Mouse (Mus musculus): Measurements from ENCODE around the gene Adgrl2. TPM values are rescaled to one million over a fixed set of nuclear protein-coding genes. Genes with fewer than 3 reads are reported as not detected.
A peak's percentile ranks its signal among the peaks of the same experiment; 100 is the strongest.

Gene Adgrl2
- polyA plus RNA-seq, 1 experiment from 2014 or later = 27.7 TPM

DNA sequence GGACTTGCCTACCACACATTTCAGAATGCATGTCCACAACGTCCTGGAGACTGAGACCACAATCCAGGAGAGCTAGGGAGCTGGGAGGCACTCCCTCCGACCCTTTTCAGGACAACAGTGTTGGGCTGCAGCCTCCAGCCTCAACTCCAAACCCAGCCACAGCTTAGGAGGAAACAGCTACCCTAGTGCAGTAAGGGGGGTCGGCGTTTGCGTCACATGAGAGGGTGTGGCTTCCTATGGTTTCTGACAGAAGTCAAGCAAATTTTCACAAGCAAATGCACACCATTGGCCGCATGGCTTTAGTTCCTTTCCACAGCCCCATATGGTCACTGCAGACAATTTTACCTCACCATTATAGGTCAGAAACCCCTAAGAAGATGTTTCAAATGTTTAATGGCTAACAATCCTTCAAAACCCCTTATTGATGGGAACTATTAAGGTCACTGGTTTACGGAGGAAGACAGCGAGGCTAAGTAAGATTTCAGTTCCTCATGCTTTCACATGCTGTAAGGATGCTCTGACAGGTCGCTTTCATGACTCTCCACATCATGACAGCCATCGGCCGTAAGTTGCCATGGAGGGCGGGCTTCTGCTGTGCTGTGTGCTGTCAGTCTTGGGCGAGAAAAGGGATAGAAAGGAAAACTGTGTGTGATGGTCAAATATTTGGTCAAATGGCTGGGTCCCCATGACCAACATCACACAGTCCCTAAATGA is 94.8 kb downstream of the Adgrl2 start:
- 0 out of 2 replicates have a peak, but pooled peaks have one; percentile 32 for ATAC-seq (replicated peaks; ENCODE audit: low FRiP score)
- WGBS = 62% methylated on average over 13 of the region's 13 CpGs
- no peak for DNase-seq (ENCODE audit: low spot score)

DNA sequence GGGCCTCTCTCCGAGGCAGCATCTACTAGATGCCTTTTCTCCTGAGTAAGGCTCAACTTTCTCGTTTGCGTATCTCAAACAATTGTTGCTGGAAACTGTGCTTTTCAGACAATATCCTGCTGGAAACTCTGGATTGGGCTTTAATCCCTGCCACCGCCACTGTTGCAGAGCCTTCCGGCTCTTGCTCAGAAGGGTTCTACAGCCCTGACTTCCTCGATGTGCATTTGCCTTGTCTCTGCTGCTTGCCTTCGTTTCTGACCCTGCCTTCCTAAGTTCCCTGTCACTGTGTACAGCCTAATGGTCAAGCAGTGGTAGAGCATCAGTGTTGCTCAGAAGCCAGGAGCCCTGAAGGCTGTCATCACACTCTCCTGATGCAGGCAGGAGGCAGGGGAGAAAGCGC is 95.5 kb downstream of the Adgrl2 start:
- no peaks in the 10 kb centered on the region for H3K36me3 ChIP-seq (ENCODE audit: control insufficient read depth, insufficient read depth, low read length)
- H3K4me1 ChIP-seq (replicated peaks; ENCODE audit: control insufficient read depth, insufficient read depth, low read length) = peaks cover 4% of the 10 kb centered on the region
- H3K27ac ChIP-seq (ENCODE audit: low read depth, low read length) = no peak overlapping the region
- WGBS = 78% methylated on average over 8 of the region's 8 CpGs
- DNase-seq (ENCODE audit: low spot score) (no peak), ATAC-seq (replicated peaks; ENCODE audit: low FRiP score) (no peak)
- H3K4me3 ChIP-seq (ENCODE audit: low read depth, low read length) = no peak overlapping the region
- no peaks in the 10 kb centered on the region for H3K27me3 ChIP-seq (replicated peaks; ENCODE audit: control insufficient read depth, insufficient read depth, low read length)
- no peaks in the 10 kb centered on the region for H3K9me3 ChIP-seq (ENCODE audit: control insufficient read depth, low read length)
- no peak overlapping the region for H3K4me2 ChIP-seq
- H3K9ac ChIP-seq (ENCODE audit: low read depth, low read length) = no peak overlapping the region

More for the DNA sequence above, 94.8 kb downstream of the Adgrl2 start:
- Histone ChIP-seq H3K4me3 (ENCODE audit: low read depth, low read length) (no peak overlapping the region), H3K4me1 (replicated peaks; ENCODE audit: control insufficient read depth, insufficient read depth, low read length) (peaks cover 6% of the 10 kb centered on the region), H3K36me3 (ENCODE audit: control insufficient read depth, insufficient read depth, low read length) (no peaks in the 10 kb centered on the region), H3K9ac (ENCODE audit: low read depth, low read length) (no peak overlapping the region), H3K4me2 (no peak overlapping the region), H3K9me3 (ENCODE audit: control insufficient read depth, low read length) (no peaks in the 10 kb centered on the region), H3K27ac (ENCODE audit: low read depth, low read length) (no peak overlapping the region), H3K27me3 (replicated peaks; ENCODE audit: control insufficient read depth, insufficient read depth, low read length) (no peaks in the 10 kb centered on the region)

DNA sequence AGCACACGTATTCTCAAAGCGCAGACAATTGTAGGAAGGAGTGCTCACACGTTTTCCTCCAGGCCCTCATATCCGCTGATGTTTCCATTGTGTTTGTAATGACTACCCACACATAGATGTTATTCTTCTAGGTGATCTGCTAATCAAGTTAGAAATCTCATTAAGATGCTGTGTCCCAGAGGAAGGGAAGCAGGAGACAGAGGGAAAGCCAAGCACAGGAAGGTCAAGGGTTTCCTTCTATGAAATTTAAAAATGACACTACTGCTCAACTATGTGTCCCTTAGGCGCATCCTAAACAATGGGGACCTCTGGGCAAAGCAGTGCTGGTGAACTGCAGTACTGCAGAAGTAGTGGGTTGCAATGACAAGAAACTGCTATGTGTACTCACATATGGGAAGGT is 102.5 kb downstream of the Adgrl2 start:
- DNase-seq (ENCODE audit: low spot score) (no peak), ATAC-seq (replicated peaks; ENCODE audit: low FRiP score) (no peak)
- no peak overlapping the region for H3K27ac ChIP-seq (ENCODE audit: low read depth, low read length)
- H3K27me3 ChIP-seq (replicated peaks; ENCODE audit: control insufficient read depth, insufficient read depth, low read length) = no peaks in the 10 kb centered on the region
- no peak overlapping the region for H3K4me3 ChIP-seq (ENCODE audit: low read depth, low read length)
- no peak overlapping the region for H3K9ac ChIP-seq (ENCODE audit: low read depth, low read length)
- H3K9me3 ChIP-seq (ENCODE audit: control insufficient read depth, low read length) = no peaks in the 10 kb centered on the region
- no peak overlapping the region for H3K4me2 ChIP-seq
- no peaks in the 10 kb centered on the region for H3K36me3 ChIP-seq (ENCODE audit: control insufficient read depth, insufficient read depth, low read length)
- WGBS = 88% methylated on average over 5 of the region's 5 CpGs
- H3K4me1 ChIP-seq (replicated peaks; ENCODE audit: control insufficient read depth, insufficient read depth, low read length) = no peaks in the 10 kb centered on the region; the same call in none of the 2 replicates

DNA sequence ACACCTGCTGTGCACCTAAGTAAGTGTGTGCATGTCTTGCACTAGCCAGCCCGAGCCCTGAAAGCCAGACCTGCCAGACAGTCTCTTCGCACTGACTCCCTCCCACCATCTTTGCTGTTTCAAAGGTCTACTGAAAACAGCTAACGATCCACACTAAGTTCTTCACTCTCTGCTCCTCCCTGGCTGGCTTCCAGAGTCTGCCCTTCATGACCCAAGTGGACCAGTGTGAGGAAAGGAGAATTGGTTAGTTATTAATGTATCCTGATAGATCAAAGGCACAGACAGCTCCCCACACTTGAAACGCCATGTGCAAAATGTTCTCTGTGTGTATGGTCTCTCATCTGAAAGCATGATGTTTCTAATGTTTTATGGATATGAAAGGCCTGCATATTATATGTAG is 103.4 kb downstream of the Adgrl2 start:
- Histone ChIP-seq H3K4me1 (replicated peaks; ENCODE audit: control insufficient read depth, insufficient read depth, low read length) (no peaks in the 10 kb centered on the region; the same call in none of the 2 replicates), H3K4me3 (ENCODE audit: low read depth, low read length) (no peak overlapping the region), H3K36me3 (ENCODE audit: control insufficient read depth, insufficient read depth, low read length) (no peaks in the 10 kb centered on the region), H3K27ac (ENCODE audit: low read depth, low read length) (no peak overlapping the region), H3K27me3 (replicated peaks; ENCODE audit: control insufficient read depth, insufficient read depth, low read length) (no peaks in the 10 kb centered on the region), H3K9me3 (ENCODE audit: control insufficient read depth, low read length) (no peaks in the 10 kb centered on the region), H3K9ac (ENCODE audit: low read depth, low read length) (no peak overlapping the region), H3K4me2 (no peak overlapping the region)
- ATAC-seq (replicated peaks; ENCODE audit: low FRiP score) (no peak), DNase-seq (ENCODE audit: low spot score) (no peak)
- WGBS = 80% methylated on average over 4 of the region's 4 CpGs

DNA sequence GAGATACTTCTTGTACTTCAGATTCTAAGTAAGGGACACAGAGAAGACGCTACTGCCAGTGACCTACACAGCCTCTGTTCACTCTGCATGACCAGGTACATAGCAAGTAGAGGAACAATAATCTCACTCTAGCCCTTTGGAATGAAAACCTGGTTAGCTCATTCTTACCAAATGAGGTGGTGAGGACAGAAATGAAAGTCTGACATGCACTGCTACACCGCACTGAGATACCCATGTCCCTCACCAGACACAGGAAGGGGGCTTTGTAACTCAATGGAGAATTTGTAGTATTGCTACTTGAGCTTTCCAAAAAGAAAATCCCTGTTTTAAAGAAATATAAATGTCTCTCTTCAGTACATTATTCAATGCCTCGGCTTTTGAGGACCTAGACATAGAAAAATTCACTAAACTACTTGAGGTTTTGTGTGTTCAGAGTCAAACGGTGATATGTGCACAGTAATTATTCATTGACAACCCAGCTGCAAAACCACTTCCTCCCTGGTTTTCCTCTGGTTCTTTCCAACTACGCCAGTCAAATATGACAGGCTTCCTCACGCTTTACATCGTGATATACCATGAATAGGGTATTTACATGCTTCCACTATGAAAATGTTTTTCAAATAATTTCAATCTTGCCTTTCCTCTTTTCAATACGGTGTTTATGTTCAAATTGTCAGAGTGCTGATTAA is 104.2 kb downstream of the Adgrl2 start:
- Histone ChIP-seq H3K27me3 (replicated peaks; ENCODE audit: control insufficient read depth, insufficient read depth, low read length) (no peaks in the 10 kb centered on the region), H3K4me2 (no peak overlapping the region), H3K4me1 (replicated peaks; ENCODE audit: control insufficient read depth, insufficient read depth, low read length) (no peaks in the 10 kb centered on the region; the same call in none of the 2 replicates), H3K9me3 (ENCODE audit: control insufficient read depth, low read length) (no peaks in the 10 kb centered on the region), H3K27ac (ENCODE audit: low read depth, low read length) (no peak overlapping the region), H3K9ac (ENCODE audit: low read depth, low read length) (no peak overlapping the region), H3K36me3 (ENCODE audit: control insufficient read depth, insufficient read depth, low read length) (no peaks in the 10 kb centered on the region), H3K4me3 (ENCODE audit: low read depth, low read length) (no peak overlapping the region)
- ATAC-seq (replicated peaks; ENCODE audit: low FRiP score) = no peak
- no peak for DNase-seq (ENCODE audit: low spot score)
- 62% methylated on average over 8 of the region's 8 CpGs for WGBS

DNA sequence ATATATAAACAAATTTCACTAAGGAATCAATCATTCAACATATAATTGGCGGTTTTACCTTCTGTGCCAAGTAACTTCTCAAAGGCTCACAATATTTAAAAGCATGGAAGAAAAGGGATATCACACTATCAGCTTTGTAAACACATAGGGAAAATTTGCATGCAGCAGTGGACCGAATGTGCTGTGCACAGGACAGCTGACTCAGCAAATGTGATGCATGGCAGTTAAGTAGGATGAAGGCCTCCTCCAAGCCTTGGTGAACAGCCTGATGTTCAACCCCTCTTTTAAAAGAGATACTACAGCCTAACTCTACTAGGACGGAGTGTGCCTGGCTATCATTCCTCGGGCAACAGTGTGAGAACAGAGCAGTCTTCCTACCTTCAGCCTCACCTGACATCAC is 105.2 kb downstream of the Adgrl2 start:
- H3K9me3 ChIP-seq (ENCODE audit: control insufficient read depth, low read length) = no peaks in the 10 kb centered on the region
- ATAC-seq (replicated peaks; ENCODE audit: low FRiP score) (no peak), DNase-seq (ENCODE audit: low spot score) (no peak)
- H3K27me3 ChIP-seq (replicated peaks; ENCODE audit: control insufficient read depth, insufficient read depth, low read length) = no peaks in the 10 kb centered on the region
- H3K4me1 ChIP-seq (replicated peaks; ENCODE audit: control insufficient read depth, insufficient read depth, low read length) = no peaks in the 10 kb centered on the region; the same call in none of the 2 replicates
- no peaks in the 10 kb centered on the region for H3K36me3 ChIP-seq (ENCODE audit: control insufficient read depth, insufficient read depth, low read length)
- no peak overlapping the region for H3K27ac ChIP-seq (ENCODE audit: low read depth, low read length)
- H3K4me3 ChIP-seq (ENCODE audit: low read depth, low read length) = no peak overlapping the region
- no peak overlapping the region for H3K4me2 ChIP-seq
- WGBS = 81% methylated on average over 4 of the region's 4 CpGs
- no peak overlapping the region for H3K9ac ChIP-seq (ENCODE audit: low read depth, low read length)

DNA sequence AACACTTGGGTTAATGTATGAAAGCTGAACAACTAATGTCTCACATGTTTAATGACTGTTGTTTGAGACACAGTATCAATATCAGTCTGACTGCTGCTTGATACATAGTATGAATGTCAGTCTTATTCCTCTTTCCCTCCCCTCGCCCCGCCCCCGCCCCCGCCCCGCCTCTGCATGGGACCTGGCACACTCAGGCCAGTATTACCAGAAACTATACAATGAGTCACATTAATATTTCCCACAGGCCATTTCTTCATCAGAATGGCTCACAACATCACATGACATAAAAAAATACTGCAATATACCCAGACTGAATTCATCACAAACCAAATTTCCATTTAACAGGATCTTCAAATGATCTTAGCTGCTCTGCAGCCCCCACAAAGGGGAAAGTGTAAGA is 108.9 kb downstream of the Adgrl2 start:
- Histone ChIP-seq H3K4me1 (replicated peaks; ENCODE audit: control insufficient read depth, insufficient read depth, low read length) (no peaks in the 10 kb centered on the region; the same call in none of the 2 replicates), H3K27ac (ENCODE audit: low read depth, low read length) (no peak overlapping the region), H3K27me3 (replicated peaks; ENCODE audit: control insufficient read depth, insufficient read depth, low read length) (no peaks in the 10 kb centered on the region), H3K4me3 (ENCODE audit: low read depth, low read length) (no peak overlapping the region), H3K9me3 (ENCODE audit: control insufficient read depth, low read length) (no peaks in the 10 kb centered on the region), H3K4me2 (no peak overlapping the region), H3K9ac (ENCODE audit: low read depth, low read length) (no peak overlapping the region), H3K36me3 (ENCODE audit: control insufficient read depth, insufficient read depth, low read length) (no peaks in the 10 kb centered on the region)
- no peak for ATAC-seq (replicated peaks; ENCODE audit: low FRiP score)
- 80% methylated on average over 5 of the region's 5 CpGs for WGBS
- DNase-seq (ENCODE audit: low spot score) = no peak

DNA sequence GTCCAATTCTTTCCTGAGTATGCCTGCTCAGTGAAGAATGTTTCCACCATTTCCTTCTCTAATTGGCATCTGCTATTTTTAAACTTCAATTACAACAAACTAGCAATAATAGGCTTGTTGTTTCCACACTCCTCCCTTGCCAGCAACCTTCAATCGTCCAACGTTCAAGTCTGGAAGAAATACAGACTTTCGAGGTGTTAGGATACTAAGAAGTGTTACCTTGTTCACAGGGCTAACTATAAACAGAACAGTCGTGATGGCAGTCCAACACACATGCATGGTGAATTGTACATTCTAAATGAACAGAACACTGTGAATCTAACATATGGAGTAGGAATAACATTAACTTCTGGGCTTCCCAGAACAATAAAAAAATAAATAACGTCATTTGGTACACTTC is 117.8 kb downstream of the Adgrl2 start:
- H3K4me2 ChIP-seq = no peak overlapping the region
- ATAC-seq (replicated peaks; ENCODE audit: low FRiP score) = no peak
- no peaks in the 10 kb centered on the region for H3K36me3 ChIP-seq (ENCODE audit: control insufficient read depth, insufficient read depth, low read length)
- H3K9ac ChIP-seq (ENCODE audit: low read depth, low read length) = no peak overlapping the region
- no peak for DNase-seq (ENCODE audit: low spot score)
- H3K9me3 ChIP-seq (ENCODE audit: control insufficient read depth, low read length) = no peaks in the 10 kb centered on the region
- H3K4me3 ChIP-seq (ENCODE audit: low read depth, low read length) = no peak overlapping the region
- peaks cover 8% of the 10 kb centered on the region for H3K4me1 ChIP-seq (replicated peaks; ENCODE audit: control insufficient read depth, insufficient read depth, low read length)
- WGBS = 79% methylated on average over 5 of the region's 5 CpGs
- no peak overlapping the region for H3K27ac ChIP-seq (ENCODE audit: low read depth, low read length)
- H3K27me3 ChIP-seq (replicated peaks; ENCODE audit: control insufficient read depth, insufficient read depth, low read length) = no peaks in the 10 kb centered on the region

All from liver, embryonic 11.5 days (tissue).